Mouse (Mus musculus): ENCODE measurements around the gene Slc44a5. TPM values are rescaled to one million over a fixed set of nuclear protein-coding genes. Genes with fewer than 3 reads are reported as not detected.
"Not testable (repeated sequence)": the region's sequence is repeated elsewhere in the genome, so short reads cannot be mapped to it uniquely, and the experiment has no call there.

Slc44a5 gene
- polyA plus RNA-seq, 1 experiment from 2014 or later: 0.56 TPM

- no peak overlapping the region for H3K9ac ChIP-seq (ENCODE audit: low read depth, low read length)
- no peaks in the 10 kb centered on the region for H3K9me3 ChIP-seq (ENCODE audit: control insufficient read depth, low read length)
- H3K4me3 ChIP-seq (ENCODE audit: low read length): no peak overlapping the region
- H3K36me3 ChIP-seq (ENCODE audit: control insufficient read depth, insufficient read depth, low read length): no peaks in the 10 kb centered on the region
- no peaks in the 10 kb centered on the region for H3K27me3 ChIP-seq (replicated peaks; ENCODE audit: control insufficient read depth, insufficient read depth, low read length)
- WGBS: 78% methylated on average over 6 of the region's 6 CpGs
- H3K4me2 ChIP-seq (ENCODE audit: low read depth, low read length): no peak overlapping the region
- ATAC-seq: no peak
- H3K27ac ChIP-seq (ENCODE audit: low read length): no peak overlapping the region
- no peaks in the 10 kb centered on the region for H3K4me1 ChIP-seq (ENCODE audit: control insufficient read depth, insufficient read depth, low read length)
Observed at GRCm38 (mm10) chr3:154133986-154134385, 160.8 kb downstream of the Slc44a5 start.

GRCm38 (mm10) chr3:154134701-154135100 is 161.5 kb downstream of the Slc44a5 start:
- Histone ChIP-seq H3K9ac (ENCODE audit: low read depth, low read length) (no peak overlapping the region), H3K4me3 (ENCODE audit: low read length) (no peak overlapping the region), H3K4me2 (ENCODE audit: low read depth, low read length) (no peak overlapping the region), H3K9me3 (ENCODE audit: control insufficient read depth, low read length) (no peaks in the 10 kb centered on the region), H3K27ac (ENCODE audit: low read length) (no peak overlapping the region), H3K36me3 (ENCODE audit: control insufficient read depth, insufficient read depth, low read length) (no peaks in the 10 kb centered on the region), H3K4me1 (ENCODE audit: control insufficient read depth, insufficient read depth, low read length) (no peaks in the 10 kb centered on the region), H3K27me3 (replicated peaks; ENCODE audit: control insufficient read depth, insufficient read depth, low read length) (no peaks in the 10 kb centered on the region)
- WGBS: 72% methylated on average over 2 of the region's 2 CpGs
- ATAC-seq: no peak

- H3K4me2 ChIP-seq (ENCODE audit: low read depth, low read length): no peak overlapping the region
- H3K27ac ChIP-seq (ENCODE audit: low read length): no peak overlapping the region
- H3K9ac ChIP-seq (ENCODE audit: low read depth, low read length): no peak overlapping the region
- H3K4me3 ChIP-seq (ENCODE audit: low read length): no peak overlapping the region
- no peaks in the 10 kb centered on the region for H3K36me3 ChIP-seq (ENCODE audit: control insufficient read depth, insufficient read depth, low read length)
- no peaks in the 10 kb centered on the region for H3K27me3 ChIP-seq (replicated peaks; ENCODE audit: control insufficient read depth, insufficient read depth, low read length)
- WGBS: 87% methylated on average over 3 of the region's 3 CpGs
- no peaks in the 10 kb centered on the region for H3K4me1 ChIP-seq (ENCODE audit: control insufficient read depth, insufficient read depth, low read length)
- no peaks in the 10 kb centered on the region for H3K9me3 ChIP-seq (ENCODE audit: control insufficient read depth, low read length)
- no peak for ATAC-seq
Observed at GRCm38 (mm10) chr3:154136501-154136900, 163.3 kb downstream of the Slc44a5 start.

- no peaks in the 10 kb centered on the region for H3K27me3 ChIP-seq (replicated peaks; ENCODE audit: control insufficient read depth, insufficient read depth, low read length)
- WGBS: 75% methylated on average over 4 of the region's 4 CpGs
- no peak overlapping the region for H3K27ac ChIP-seq (ENCODE audit: low read length)
- no peaks in the 10 kb centered on the region for H3K4me1 ChIP-seq (ENCODE audit: control insufficient read depth, insufficient read depth, low read length)
- no peak overlapping the region for H3K9ac ChIP-seq (ENCODE audit: low read depth, low read length)
- H3K9me3 ChIP-seq (ENCODE audit: control insufficient read depth, low read length): no peaks in the 10 kb centered on the region
- H3K36me3 ChIP-seq (ENCODE audit: control insufficient read depth, insufficient read depth, low read length): no peaks in the 10 kb centered on the region
- H3K4me3 ChIP-seq (ENCODE audit: low read length): no peak overlapping the region
- H3K4me2 ChIP-seq (ENCODE audit: low read depth, low read length): no peak overlapping the region
- ATAC-seq: no peak
Observed at GRCm38 (mm10) chr3:154141346-154141745, 168.1 kb downstream of the Slc44a5 start.

DNA sequence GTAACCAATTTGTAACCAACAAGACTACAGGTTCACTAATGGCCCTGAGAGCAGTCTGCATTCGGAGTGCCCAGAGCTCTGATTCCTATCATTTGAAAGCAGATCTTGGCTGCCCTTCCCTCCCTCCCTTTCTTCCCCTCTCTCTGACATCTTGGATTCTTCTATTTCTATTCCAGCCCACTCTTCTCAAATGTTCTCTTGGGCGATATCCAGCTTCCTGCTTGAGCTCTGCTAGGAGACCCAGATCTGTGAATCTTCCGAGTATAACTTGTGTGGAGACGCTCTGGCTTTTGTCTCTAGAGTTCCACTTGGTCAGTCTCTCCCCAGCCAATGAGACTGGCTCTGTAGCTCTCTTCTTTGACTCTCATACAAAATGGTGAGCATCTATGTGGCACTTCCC is 169.4 kb downstream of the Slc44a5 start:
- WGBS: 68% methylated on average over 4 of the region's 4 CpGs
- 0 out of 2 replicates have a peak, but pooled peaks have one; percentile 21 for ATAC-seq

DNA sequence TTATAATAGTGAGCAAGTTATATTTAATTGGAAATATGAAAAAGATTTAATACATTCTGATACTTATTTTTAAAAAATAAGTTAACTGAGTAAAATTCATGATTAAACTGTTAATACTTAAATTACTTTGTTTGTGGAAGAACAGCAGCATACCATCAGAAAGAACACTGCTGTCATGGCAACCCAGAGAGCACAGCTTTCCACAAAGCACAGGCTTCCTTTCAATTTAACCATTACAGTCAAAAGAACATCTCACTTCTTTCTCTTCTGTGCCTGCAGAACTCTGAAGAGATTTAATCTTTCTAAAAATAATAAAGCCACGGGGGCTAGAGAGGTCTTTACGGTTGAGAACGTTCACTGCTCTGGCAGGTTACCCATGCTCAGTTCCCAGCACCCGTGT is 172.5 kb downstream of the Slc44a5 start:
- Histone ChIP-seq H3K4me3 (ENCODE audit: low read length) (no peak overlapping the region), H3K36me3 (ENCODE audit: control insufficient read depth, insufficient read depth, low read length) (no peaks in the 10 kb centered on the region), H3K27me3 (replicated peaks; ENCODE audit: control insufficient read depth, insufficient read depth, low read length) (no peaks in the 10 kb centered on the region), H3K9ac (ENCODE audit: low read depth, low read length) (no peak overlapping the region), H3K4me1 (ENCODE audit: control insufficient read depth, insufficient read depth, low read length) (no peaks in the 10 kb centered on the region), H3K27ac (ENCODE audit: low read length) (no peak overlapping the region), H3K9me3 (ENCODE audit: control insufficient read depth, low read length) (no peaks in the 10 kb centered on the region), H3K4me2 (ENCODE audit: low read depth, low read length) (no peak overlapping the region)
- 77% methylated on average over 4 of the region's 4 CpGs for WGBS
- no peak for ATAC-seq

More for the DNA sequence above, 169.4 kb downstream of the Slc44a5 start:
- Histone ChIP-seq H3K9me3 (ENCODE audit: control insufficient read depth, low read length) (no peaks in the 10 kb centered on the region), H3K9ac (ENCODE audit: low read depth, low read length) (no peak overlapping the region), H3K27ac (ENCODE audit: low read length) (no peak overlapping the region), H3K27me3 (replicated peaks; ENCODE audit: control insufficient read depth, insufficient read depth, low read length) (no peaks in the 10 kb centered on the region), H3K36me3 (ENCODE audit: control insufficient read depth, insufficient read depth, low read length) (no peaks in the 10 kb centered on the region), H3K4me1 (ENCODE audit: control insufficient read depth, insufficient read depth, low read length) (no peaks in the 10 kb centered on the region), H3K4me3 (ENCODE audit: low read length) (no peak overlapping the region), H3K4me2 (ENCODE audit: low read depth, low read length) (no peak overlapping the region)

- no peaks in the 10 kb centered on the region for H3K36me3 ChIP-seq (ENCODE audit: control insufficient read depth, insufficient read depth, low read length)
- ATAC-seq: no peak
Observed at GRCm38 (mm10) chr3:154149778-154150177, 176.5 kb downstream of the Slc44a5 start.

DNA sequence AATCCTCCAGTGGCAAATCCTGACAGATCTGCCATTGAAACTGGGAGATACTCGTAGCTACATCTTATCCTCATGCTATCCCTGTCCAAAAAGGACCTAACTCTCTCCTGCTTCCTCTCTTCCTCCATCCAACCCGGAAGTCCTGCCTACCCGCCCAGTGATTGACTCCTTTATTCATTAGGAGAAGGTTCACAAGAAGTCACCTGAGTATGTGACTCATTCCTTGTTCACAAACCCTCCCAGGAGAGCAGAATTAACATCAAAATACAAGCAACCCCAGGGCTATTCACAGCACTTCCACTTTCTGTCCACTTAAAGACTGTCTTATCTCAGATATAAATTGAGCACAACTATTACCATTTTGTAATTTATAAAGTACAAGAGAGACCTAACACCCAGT is 180.3 kb downstream of the Slc44a5 start:
- H3K27ac ChIP-seq (ENCODE audit: low read length); H3K4me2 ChIP-seq (ENCODE audit: low read depth, low read length); H3K36me3 ChIP-seq (ENCODE audit: control insufficient read depth, insufficient read depth, low read length); H3K27me3 ChIP-seq (replicated peaks; ENCODE audit: control insufficient read depth, insufficient read depth, low read length); H3K9me3 ChIP-seq (ENCODE audit: control insufficient read depth, low read length); H3K4me1 ChIP-seq (ENCODE audit: control insufficient read depth, insufficient read depth, low read length); ATAC-seq; H3K4me3 ChIP-seq (ENCODE audit: low read length); H3K9ac ChIP-seq (ENCODE audit: low read depth, low read length): not testable (repeated sequence)
- WGBS: 84% methylated on average over 3 of the region's 3 CpGs

More at GRCm38 (mm10) chr3:154149778-154150177, 176.5 kb downstream of the Slc44a5 start:
- no peaks in the 10 kb centered on the region for H3K9me3 ChIP-seq (ENCODE audit: control insufficient read depth, low read length)
- WGBS: 81% methylated on average over 4 of the region's 4 CpGs
- H3K4me2 ChIP-seq (ENCODE audit: low read depth, low read length): no peak overlapping the region
- no peak overlapping the region for H3K9ac ChIP-seq (ENCODE audit: low read depth, low read length)
- H3K27ac ChIP-seq (ENCODE audit: low read length): no peak overlapping the region
- no peaks in the 10 kb centered on the region for H3K27me3 ChIP-seq (replicated peaks; ENCODE audit: control insufficient read depth, insufficient read depth, low read length)
- H3K4me1 ChIP-seq (ENCODE audit: control insufficient read depth, insufficient read depth, low read length): no peaks in the 10 kb centered on the region
- H3K4me3 ChIP-seq (ENCODE audit: low read length): no peak overlapping the region

- Histone ChIP-seq H3K9me3 (ENCODE audit: control insufficient read depth, low read length) (no peaks in the 10 kb centered on the region), H3K4me1 (ENCODE audit: control insufficient read depth, insufficient read depth, low read length) (no peaks in the 10 kb centered on the region), H3K27me3 (replicated peaks; ENCODE audit: control insufficient read depth, insufficient read depth, low read length) (no peaks in the 10 kb centered on the region), H3K4me2 (ENCODE audit: low read depth, low read length) (no peak overlapping the region), H3K36me3 (ENCODE audit: control insufficient read depth, insufficient read depth, low read length) (no peaks in the 10 kb centered on the region), H3K4me3 (ENCODE audit: low read length) (no peak overlapping the region), H3K9ac (ENCODE audit: low read depth, low read length) (no peak overlapping the region), H3K27ac (ENCODE audit: low read length) (no peak overlapping the region)
- 81% methylated on average over 4 of the region's 4 CpGs for WGBS
- no peak for ATAC-seq
Observed at GRCm38 (mm10) chr3:154165882-154166281, 192.6 kb downstream of the Slc44a5 start.

DNA sequence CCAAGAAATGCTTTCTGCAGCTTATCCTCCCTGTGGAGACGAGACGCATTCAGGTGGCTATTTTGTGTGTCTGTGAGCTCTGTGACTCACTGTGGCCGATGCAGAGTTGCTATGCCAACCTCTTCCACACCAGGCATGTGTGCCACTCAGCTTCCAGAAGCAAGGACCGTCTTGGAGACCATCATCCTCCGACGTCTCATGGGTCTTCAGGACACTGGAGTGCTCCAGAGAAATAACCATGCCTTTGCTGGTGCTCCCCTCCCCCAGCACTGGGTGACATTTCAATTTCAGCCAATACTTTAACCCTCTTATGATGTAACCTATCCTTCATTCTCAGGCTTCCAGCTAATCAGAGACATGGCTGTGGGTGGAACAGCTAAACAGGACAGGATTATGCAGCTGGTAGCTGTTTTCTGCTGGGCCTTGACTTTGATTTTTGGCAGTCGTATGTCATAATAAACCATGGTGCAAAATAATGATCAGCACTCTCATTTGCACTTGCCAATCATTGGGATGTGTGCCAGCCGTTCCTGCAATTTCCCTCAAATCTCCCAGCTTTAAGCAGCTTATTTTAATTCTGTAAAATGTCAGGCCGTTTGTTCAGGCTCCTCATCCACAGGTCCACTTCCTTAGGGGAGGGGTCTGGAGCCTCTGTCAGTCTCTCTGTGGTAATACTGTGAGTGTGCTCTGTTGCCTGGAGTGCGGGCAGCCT is 198.8 kb downstream of the Slc44a5 start:
- 69% methylated on average over 10 of the region's 10 CpGs for WGBS
- H3K36me3 ChIP-seq (ENCODE audit: control insufficient read depth, insufficient read depth, low read length): no peaks in the 10 kb centered on the region
- no peaks in the 10 kb centered on the region for H3K9me3 ChIP-seq (ENCODE audit: control insufficient read depth, low read length)
- no peak overlapping the region for H3K27ac ChIP-seq (ENCODE audit: low read length)
- no peak for ATAC-seq
- H3K4me3 ChIP-seq (ENCODE audit: low read length): no peak overlapping the region
- H3K9ac ChIP-seq (ENCODE audit: low read depth, low read length): no peak overlapping the region
- no peak overlapping the region for H3K4me2 ChIP-seq (ENCODE audit: low read depth, low read length)
- H3K27me3 ChIP-seq (replicated peaks; ENCODE audit: control insufficient read depth, insufficient read depth, low read length): no peaks in the 10 kb centered on the region
- no peaks in the 10 kb centered on the region for H3K4me1 ChIP-seq (ENCODE audit: control insufficient read depth, insufficient read depth, low read length)

Data from intestine, embryonic 16.5 days (tissue).